Mouse (Mus musculus) liver, embryonic 14.5 days (tissue): Measurements from ENCODE around the gene Cdc7. TPM values are rescaled to one million over a fixed set of nuclear protein-coding genes. Genes with fewer than 3 reads are reported as not detected.
"Not testable (repeated sequence)": the region's sequence is repeated elsewhere in the genome, so short reads cannot be mapped to it uniquely, and the experiment has no call there.

Source experiments
- ATAC-seq: fragments of 200-750 bp; cut with Nextera tagmentation; 2 replicates; pipeline ENCODE4 v1.8.0; 2017; ENCODE audit warnings: moderate number of reproducible peaks, mild to moderate bottlenecking, moderate library complexity; ENCODE audit not compliant: insufficient read depth
- DNase-seq, 3 experiments: peaks; one replicate each; pipeline ENCODE4 v3.0.0-alpha.2; 2012 to 2013; ENCODE audit warnings: low read depth in 3 of 3, low spot score in 3 of 3
- H3K27ac ChIP-seq: fragments of 300-500 bp; sonication (generic); 2 replicates; pipeline ENCODE4 v1.5.1; 2014; ENCODE audit warnings: moderate library complexity, mild to moderate bottlenecking, control low read depth, inconsistent platforms
- H3K27me3 ChIP-seq: fragments of 300-500 bp; sonication (generic); 2 replicates; pipeline ENCODE4 v1.6.1; 2014; ENCODE audit warnings: mild to moderate bottlenecking, low read length, moderate library complexity; ENCODE audit not compliant: control insufficient read depth, insufficient read depth
- H3K36me3 ChIP-seq: fragments of 300-500 bp; sonication (generic); replicated peaks from 2 replicates; pipeline ENCODE4 v1.6.1; 2014; ENCODE audit warnings: low read depth; ENCODE audit not compliant: control insufficient read depth, insufficient read depth
- H3K4me1 ChIP-seq, 2 experiments: fragments of 200-500 bp in 1 of 2; fragments of 300-500 bp in 1 of 2; sonication (generic) in 1 of 2; replicated peaks; 2 replicates each; pipeline ENCODE4 v1.6.1; 2012 to 2014; ENCODE audit warnings: antibody characterized with exemption in 1 of 2, inconsistent platforms in 1 of 2, low read length in 1 of 2; ENCODE audit not compliant: control insufficient read depth in 2 of 2, insufficient read depth in 2 of 2
- H3K4me2 ChIP-seq: fragments of 300-500 bp; sonication (generic); 2 replicates; pipeline ENCODE4 v1.6.1; 2014; ENCODE audit warnings: low read depth, mild to moderate bottlenecking, control low read depth, moderate library complexity
- H3K4me3 ChIP-seq, 2 experiments: fragments of 200-500 bp in 1 of 2; fragments of 300-500 bp in 1 of 2; sonication (generic) in 1 of 2; 2 replicates each; pipeline ENCODE4 v1.5.1; 2012 to 2014; ENCODE audit warnings: low read depth in 2 of 2, low read length in 2 of 2, mild to moderate bottlenecking in 2 of 2, control low read depth in 1 of 2, inconsistent platforms in 1 of 2, moderate library complexity in 1 of 2; ENCODE audit not compliant: insufficient read depth in 1 of 2
- H3K9ac ChIP-seq: fragments of 300-500 bp; sonication (generic); replicated peaks from 2 replicates; pipeline ENCODE4 v1.6.1; 2014; ENCODE audit warnings: mild to moderate bottlenecking, control low read depth, moderate library complexity
- H3K9me3 ChIP-seq: fragments of 300-500 bp; sonication (generic); 2 replicates; pipeline ENCODE4 v1.6.1; 2016; ENCODE audit warnings: low read length, mixed read lengths; ENCODE audit not compliant: control insufficient read depth
- CTCF ChIP-seq: IDR thresholded peaks from 2 replicates; pipeline ENCODE4 v1.5.1; 2016; ENCODE audit warnings: antibody characterized with exemption, low read depth, control low read depth
- EP300 ChIP-seq: IDR thresholded peaks from 2 replicates; pipeline ENCODE4 v1.6.1; 2016; ENCODE audit warnings: antibody characterized with exemption, low read depth
- WGBS: fragments of 180-500 bp; shearing (Covaris S2); extraction: QIAGEN DNeasy Blood & Tissue Kit; methylation state at CpG from one replicate; pipeline ENCODE4 v1.1.7; 2014; ENCODE audit not compliant: insufficient replicate concordance; 5-methylcytosine and 5-hydroxymethylcytosine counted together
- polyA plus RNA-seq, 2 experiments: library from polyadenylated mRNA; depleted of rRNA in 1 of 2; stranded (reverse) in 1 of 2; unstranded in 1 of 2; fragments of >200 nt; fragmentation: Nextera tagmentation in 1 of 2; extraction: Ambion mirVana in 1 of 2; gene quantifications; 2 replicates each; pipeline versions ENCODE4 v1.2.1 to v1.2.3; 2012 to 2014

Cdc7 gene
- polyA plus RNA-seq, 2 experiments: 15.6 to 16.2 TPM

DNA sequence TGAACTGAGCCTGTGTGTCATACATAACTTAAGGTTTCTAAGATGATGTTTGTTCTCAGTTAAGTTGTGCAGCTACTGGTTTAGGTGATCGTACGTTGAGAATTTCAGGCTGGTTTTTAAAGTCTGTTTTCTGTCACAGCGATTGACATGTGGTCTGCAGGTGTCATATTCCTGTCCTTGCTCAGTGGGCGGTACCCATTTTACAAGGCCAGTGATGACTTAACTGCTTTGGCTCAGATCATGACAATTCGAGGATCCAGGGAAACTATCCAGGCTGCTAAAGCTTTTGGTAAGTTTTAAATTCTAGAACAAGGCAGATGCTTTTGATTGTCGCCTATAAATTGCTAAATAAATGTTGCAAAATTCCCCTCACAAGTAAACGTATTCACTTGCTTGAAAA is 15.0 kb downstream of the Cdc7 start:
- H3K36me3 ChIP-seq: peaks cover 70% of the 10 kb centered on the region
- TF ChIP-seq EP300: no peak
- TF ChIP-seq CTCF: no peak
- no peak for ATAC-seq

DNA sequence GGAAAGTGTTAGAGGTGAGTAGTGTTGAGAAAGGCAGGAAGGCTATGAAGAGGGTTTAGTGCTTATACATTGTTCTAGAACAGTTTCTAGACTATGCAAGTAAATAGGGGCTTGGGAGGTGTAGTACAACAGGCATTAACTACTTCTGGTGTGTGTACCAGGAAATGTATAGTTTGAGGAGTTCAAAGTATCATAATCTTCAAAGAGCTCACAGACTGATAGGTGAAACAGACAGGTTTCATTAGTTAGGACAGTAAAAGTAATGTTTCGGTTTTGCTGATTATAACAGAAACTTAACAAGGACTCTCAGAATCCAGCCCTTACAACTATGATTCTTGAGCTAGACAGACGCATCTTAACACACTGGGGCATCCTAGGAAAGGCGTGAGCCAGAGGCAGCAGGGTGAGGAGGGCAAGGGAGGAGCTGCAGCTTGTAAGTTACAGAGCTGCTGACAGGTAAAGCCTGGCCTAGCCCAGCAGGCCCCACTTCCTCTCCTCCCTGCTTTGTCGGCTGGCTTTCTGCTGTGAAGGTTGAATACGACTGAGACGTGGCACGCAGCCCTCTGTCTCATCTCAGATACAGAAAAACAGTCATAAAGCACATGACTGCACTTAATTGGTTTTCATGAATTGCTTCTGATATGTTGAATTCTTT is 18.3 kb downstream of the Cdc7 start:
- WGBS: 87% methylated on average over 7 of the region's 7 CpGs
- ATAC-seq (no peak), DNase-seq (no peak)
- Histone ChIP-seq H3K27me3 (no peaks in the 10 kb centered on the region), H3K4me3 (no peak overlapping the region), H3K36me3 (peaks cover 53% of the 10 kb centered on the region), H3K4me2 (no peak overlapping the region), H3K9me3 (no peaks in the 10 kb centered on the region), H3K27ac (no peak overlapping the region), H3K9ac (no peak overlapping the region), H3K4me1 (no peaks in the 10 kb centered on the region)
- TF ChIP-seq EP300 (no peak), CTCF (no peak)

More for the DNA sequence above, 15.0 kb downstream of the Cdc7 start:
- no peak overlapping the region for H3K4me2 ChIP-seq
- H3K9ac ChIP-seq: no peak overlapping the region
- no peak for DNase-seq
- no peaks in the 10 kb centered on the region for H3K4me1 ChIP-seq
- WGBS: 81% methylated on average over 7 of the region's 7 CpGs
- no peak overlapping the region for H3K27ac ChIP-seq
- H3K9me3 ChIP-seq: no peaks in the 10 kb centered on the region
- H3K4me3 ChIP-seq: no peak overlapping the region
- no peaks in the 10 kb centered on the region for H3K27me3 ChIP-seq

DNA sequence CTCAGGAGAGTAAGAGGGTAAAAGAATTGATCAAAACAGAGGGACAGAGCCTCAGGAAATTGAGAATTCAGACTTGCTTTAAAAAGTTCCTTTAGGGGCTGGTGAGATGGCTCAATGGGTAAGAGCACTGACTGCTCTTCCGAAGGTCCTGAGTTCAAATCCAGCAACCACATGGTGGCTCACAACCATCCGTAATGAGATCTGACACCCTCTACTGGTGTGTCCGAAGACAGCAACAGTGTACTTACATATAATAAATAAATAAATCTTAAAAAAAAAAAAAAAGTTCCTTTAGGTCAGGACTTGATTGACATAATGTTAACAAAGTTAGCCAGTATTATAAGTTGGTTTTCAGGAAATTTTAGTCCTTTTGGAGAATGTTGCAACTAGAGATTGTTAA is 20.8 kb downstream of the Cdc7 start:
- not testable (repeated sequence) for H3K9me3 ChIP-seq, H3K27ac ChIP-seq, H3K4me2 ChIP-seq, H3K4me1 ChIP-seq, H3K27me3 ChIP-seq, ATAC-seq, DNase-seq, H3K4me3 ChIP-seq, H3K9ac ChIP-seq
- H3K36me3 ChIP-seq: peaks cover 34% of the 10 kb centered on the region
- WGBS: 79% methylated on average over 3 of the region's 3 CpGs

DNA sequence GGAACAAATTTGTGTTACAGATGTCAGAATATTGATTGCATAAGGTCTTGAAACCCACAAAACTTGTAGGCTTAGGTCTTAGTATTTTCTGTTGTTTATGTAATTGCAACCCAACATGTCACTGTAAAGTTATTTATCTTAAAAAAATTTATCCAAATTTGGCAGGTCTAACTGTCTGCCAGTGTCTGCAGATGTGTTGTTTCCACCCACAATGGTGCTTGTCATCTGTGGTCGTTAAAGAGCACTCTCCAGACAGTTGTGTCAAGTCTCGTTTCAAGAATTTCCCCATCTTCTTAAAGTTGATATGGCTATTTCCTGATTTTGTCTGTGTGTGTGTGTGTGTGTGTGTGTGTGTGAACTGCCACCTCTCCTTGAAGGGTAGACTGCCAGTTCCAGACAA is 21.5 kb downstream of the Cdc7 start:
- DNase-seq (no peak), ATAC-seq (no peak)
- no peak overlapping the region for H3K4me2 ChIP-seq
- no peaks in the 10 kb centered on the region for H3K9me3 ChIP-seq
- no peak for TF ChIP-seq EP300
- no peak for TF ChIP-seq CTCF
- H3K4me3 ChIP-seq: no peak overlapping the region
- 42% methylated on average over 2 of the region's 2 CpGs for WGBS
- no peak overlapping the region for H3K27ac ChIP-seq
- H3K36me3 ChIP-seq: peaks cover 29% of the 10 kb centered on the region
- H3K27me3 ChIP-seq: no peaks in the 10 kb centered on the region
- H3K4me1 ChIP-seq: no peaks in the 10 kb centered on the region
- H3K9ac ChIP-seq: no peak overlapping the region

DNA sequence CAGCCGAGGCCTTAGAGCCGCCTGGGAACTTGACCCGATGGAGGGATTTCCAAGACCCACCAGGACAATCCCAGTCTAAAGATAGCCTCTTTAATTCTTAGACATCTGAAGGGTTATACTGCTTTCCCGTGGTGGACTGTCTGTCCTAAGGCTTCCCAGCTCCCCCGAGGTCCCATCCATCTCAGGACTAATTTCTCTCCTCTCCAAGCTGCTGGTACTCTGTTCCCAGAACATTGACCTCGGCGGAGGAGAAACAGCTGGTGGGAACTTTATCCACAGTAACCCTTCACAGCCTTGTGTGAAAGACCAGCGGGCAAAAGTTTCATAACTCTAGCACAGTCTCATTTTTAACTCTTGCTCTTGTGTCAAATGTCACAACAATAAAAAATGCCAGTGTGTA is 25.1 kb downstream of the Cdc7 start:
- H3K9ac ChIP-seq: no peak overlapping the region
- H3K36me3 ChIP-seq: peaks cover 10% of the 10 kb centered on the region
- DNase-seq (no peak), ATAC-seq (no peak)
- WGBS: 61% methylated on average over 8 of the region's 8 CpGs
- no peak overlapping the region for H3K27ac ChIP-seq
- H3K4me3 ChIP-seq: no peak overlapping the region
- no peak overlapping the region for H3K4me2 ChIP-seq
- H3K4me1 ChIP-seq: peaks cover 2 to 11% of the 10 kb centered on the region in 2 experiments; a peak in 2 of 4 replicates
- H3K9me3 ChIP-seq: no peaks in the 10 kb centered on the region
- TF ChIP-seq CTCF: no peak
- TF ChIP-seq EP300: no peak
- no peaks in the 10 kb centered on the region for H3K27me3 ChIP-seq
